Mouse (Mus musculus) hindlimb bud, embryonic 11.5 days (tissue): ENCODE results near the gene Srebf1.

Experiments
- DNase-seq: peaks from one replicate; pipeline ENCODE4 v3.0.0-alpha.2; 2012; ENCODE audit warnings: low read depth, low spot score; ENCODE audit errors: extremely low spot score

Gene Srebf1

GRCm38 (mm10) chr11:60235351-60235750 lies 13.0 kb upstream of the Srebf1 start:
- DNase-seq, result no peak

GRCm38 (mm10) chr11:60233235-60233634 lies 10.9 kb upstream of the Srebf1 start:
- no peak for DNase-seq

GRCm38 (mm10) chr11:60232441-60233058 lies 10.2 kb upstream of the Srebf1 start:
- no peak for DNase-seq

GRCm38 (mm10) chr11:60231951-60232350 lies 9.6 kb upstream of the Srebf1 start:
- no peak for DNase-seq

- no peak for DNase-seq
Observed at GRCm38 (mm10) chr11:60231326-60231725, 8.9 kb upstream of the Srebf1 start.

GRCm38 (mm10) chr11:60230512-60230911 lies 8.1 kb upstream of the Srebf1 start:
- DNase-seq, result no peak

- DNase-seq, result no peak
Observed at GRCm38 (mm10) chr11:60229821-60230220, 7.4 kb upstream of the Srebf1 start.

GRCm38 (mm10) chr11:60228525-60228924 lies 6.1 kb upstream of the Srebf1 start:
- no peak for DNase-seq

- no peak for DNase-seq
Observed at GRCm38 (mm10) chr11:60225874-60226273, 3.5 kb upstream of the Srebf1 start.

- no peak for DNase-seq
Observed at GRCm38 (mm10) chr11:60224676-60225075, 2.3 kb upstream of the Srebf1 start.

- no peak for DNase-seq
Observed at GRCm38 (mm10) chr11:60222085-60222468, 304 bp downstream of the Srebf1 start.

- no peak for DNase-seq
Observed at GRCm38 (mm10) chr11:60221425-60221824, 956 bp downstream of the Srebf1 start.

GRCm38 (mm10) chr11:60220291-60220804 lies 2.0 kb downstream of the Srebf1 start:
- DNase-seq, result peak; percentile 69

- DNase-seq, result no peak
Observed at GRCm38 (mm10) chr11:60219609-60220008, 2.8 kb downstream of the Srebf1 start.

- DNase-seq, result no peak
Observed at GRCm38 (mm10) chr11:60217467-60217866, 4.9 kb downstream of the Srebf1 start.

- no peak for DNase-seq
Observed at GRCm38 (mm10) chr11:60216671-60217070, 5.7 kb downstream of the Srebf1 start.

- DNase-seq, result no peak
Observed at GRCm38 (mm10) chr11:60213266-60213665, 9.1 kb downstream of the Srebf1 start.

- no peak for DNase-seq
Observed at GRCm38 (mm10) chr11:60211761-60212160, 10.6 kb downstream of the Srebf1 start.

- DNase-seq, result no peak
Observed at GRCm38 (mm10) chr11:60211152-60211551, 11.2 kb downstream of the Srebf1 start.

- DNase-seq, result peak; percentile 39
Observed at GRCm38 (mm10) chr11:60210305-60210724, 12.1 kb downstream of the Srebf1 start.

- no peak for DNase-seq
Observed at GRCm38 (mm10) chr11:60209933-60210249, 12.5 kb downstream of the Srebf1 start.

- DNase-seq, result no peak
Observed at GRCm38 (mm10) chr11:60209217-60209932, 13.0 kb downstream of the Srebf1 start.

- no peak for DNase-seq
Observed at GRCm38 (mm10) chr11:60208712-60209111, 13.7 kb downstream of the Srebf1 start.
